Mouse (Mus musculus): ENCODE data around the gene Dnajc3.
"Not testable (repeated sequence)": the region's sequence is repeated elsewhere in the genome, so short reads cannot be mapped to it uniquely, and the experiment has no call there.

The Dnajc3 gene

DNA sequence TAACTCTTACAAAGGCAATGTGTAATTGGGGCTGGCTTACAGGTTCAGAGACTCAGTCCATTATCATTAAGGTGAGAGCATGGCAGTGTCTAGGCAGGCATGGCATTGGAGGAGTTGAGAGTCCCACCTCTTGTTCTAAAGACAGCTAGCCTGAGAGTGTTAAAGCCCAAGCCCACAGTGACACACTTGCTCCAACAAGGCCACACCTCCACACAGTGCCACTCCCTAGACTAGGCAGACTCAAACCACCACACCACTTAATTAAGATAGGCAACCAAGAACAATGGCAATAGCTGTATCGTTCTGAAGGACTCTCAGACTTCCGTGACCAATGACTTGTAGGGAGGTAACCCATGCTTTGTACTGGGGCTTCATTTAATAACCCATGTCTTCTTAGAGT is 7.0 kb upstream of the Dnajc3 start:
- no peak for DNase-seq (ENCODE audit: low spot score in 2 of 2)

DNA sequence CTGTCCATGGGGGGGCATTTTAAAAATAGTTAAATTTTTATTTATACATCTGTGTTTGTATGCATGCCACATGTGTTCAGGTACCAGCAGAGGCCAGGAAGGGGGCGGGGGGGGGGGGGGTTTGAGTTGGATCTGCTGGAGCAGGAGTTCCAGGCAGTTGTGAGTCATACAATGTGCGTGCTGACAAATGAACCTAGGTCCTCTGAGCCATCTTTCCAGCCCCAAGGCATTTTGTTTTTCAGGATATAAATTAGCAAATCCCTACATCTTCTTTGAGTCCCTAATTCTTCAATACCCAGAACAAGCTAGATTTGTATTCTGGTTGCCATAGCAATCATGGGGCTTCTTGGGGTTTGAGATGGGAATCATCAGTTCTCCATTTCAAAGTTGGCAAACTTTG is 6.6 kb upstream of the Dnajc3 start:
- no peak for DNase-seq (ENCODE audit: low spot score in 2 of 2)

DNA sequence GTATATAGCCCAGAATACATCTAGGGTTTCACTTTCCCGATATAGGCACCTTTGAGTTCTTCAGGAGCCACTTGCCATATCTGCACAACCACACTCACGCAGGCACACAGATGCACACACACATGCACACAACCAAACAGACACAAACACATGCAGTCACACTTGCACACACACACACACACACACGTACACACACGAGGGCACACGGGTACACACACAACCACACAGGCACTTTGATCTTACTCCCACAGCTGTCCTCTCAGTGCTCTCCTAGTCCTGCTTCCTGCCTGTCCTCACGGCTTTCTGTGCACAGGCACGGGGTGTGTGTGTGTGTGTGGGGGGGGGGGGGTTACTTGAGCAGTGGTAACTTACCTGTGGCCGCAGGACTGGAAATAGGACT is 4.8 kb upstream of the Dnajc3 start:
- no peak for DNase-seq (ENCODE audit: low spot score in 2 of 2)

DNA sequence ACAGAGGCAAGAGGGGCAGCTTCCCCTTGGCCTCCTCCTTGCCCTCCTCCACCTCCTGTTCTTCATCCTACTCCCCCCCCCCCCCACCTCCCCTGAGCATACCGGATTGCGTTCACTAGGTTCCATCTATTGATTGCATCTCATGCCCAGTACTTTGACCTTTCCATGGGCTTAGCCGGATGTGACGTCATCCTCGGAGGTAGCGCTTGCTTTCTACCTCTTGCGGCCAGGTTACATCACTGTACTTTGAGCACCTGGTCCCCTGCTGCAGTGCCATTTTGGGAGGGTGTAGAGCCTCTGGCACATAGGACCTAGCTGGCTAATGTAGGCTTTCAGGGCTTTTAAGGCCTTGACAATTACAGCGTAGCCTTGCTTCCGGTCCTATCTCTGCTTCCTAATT is 3.1 kb upstream of the Dnajc3 start:
- DNase-seq (ENCODE audit: low spot score in 2 of 2), result no peak

DNA sequence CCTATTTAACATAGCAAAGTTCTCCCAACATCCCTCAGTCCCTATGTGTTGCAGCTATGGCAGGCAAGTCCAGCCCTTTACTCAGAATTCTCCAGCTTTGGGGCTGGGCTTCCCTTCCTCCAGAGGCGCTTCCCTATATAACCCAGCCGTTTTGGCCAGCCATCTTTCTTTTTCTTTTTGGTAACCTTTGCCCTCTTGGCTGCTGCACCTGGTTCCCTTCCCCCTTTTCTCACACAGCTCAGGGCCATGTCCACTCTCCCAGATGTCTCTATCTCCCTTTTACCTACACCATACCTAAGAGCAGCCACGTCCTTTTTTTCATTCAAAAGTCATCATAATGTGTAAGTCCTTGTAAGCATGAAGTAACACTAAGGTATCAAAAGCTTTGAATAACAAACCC is 1.5 kb upstream of the Dnajc3 start:
- no peak for DNase-seq (ENCODE audit: low spot score in 2 of 2)

DNA sequence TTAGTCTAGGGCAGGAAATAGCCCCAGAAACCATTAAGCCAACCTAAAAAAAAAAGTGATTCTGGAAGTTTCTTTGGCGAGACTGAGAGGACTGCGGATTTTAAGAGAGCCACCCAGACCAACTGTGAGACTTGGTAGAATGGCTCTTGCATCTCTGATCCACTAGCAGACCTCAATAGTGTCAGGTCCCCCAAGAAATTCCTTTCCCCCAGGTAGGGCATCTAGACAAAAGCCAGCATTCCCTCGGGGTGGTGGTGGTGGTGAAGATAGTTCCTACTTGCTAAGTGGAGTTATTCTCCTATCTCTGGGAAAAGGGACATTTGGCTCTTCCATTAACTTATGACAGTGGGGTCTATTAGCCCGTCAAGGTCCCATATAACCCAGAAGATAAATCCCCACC is 824 bp upstream of the Dnajc3 start:
- no peak for DNase-seq (ENCODE audit: low spot score in 2 of 2)

DNA sequence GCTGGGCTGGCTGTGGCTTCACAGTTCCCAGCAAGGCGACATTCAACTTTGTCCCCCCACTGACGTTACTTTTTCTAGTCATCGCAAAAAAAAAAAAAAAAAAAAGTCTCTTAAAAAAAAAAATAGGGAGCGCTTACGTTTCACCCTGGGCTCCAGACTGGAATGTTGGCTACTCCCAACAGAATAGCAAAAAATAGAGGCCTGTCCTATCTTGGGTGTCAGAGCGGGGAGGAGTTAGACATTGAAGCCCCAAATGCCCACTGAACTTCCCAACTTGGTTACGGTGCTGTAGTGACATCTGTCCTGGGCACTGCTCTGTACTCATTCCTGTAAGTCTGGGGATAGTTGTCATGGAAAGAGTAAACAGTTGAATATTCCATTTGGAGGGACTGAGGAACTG is 775 bp downstream of the Dnajc3 start:
- DNase-seq (ENCODE audit: low spot score in 2 of 2), result no peak

DNA sequence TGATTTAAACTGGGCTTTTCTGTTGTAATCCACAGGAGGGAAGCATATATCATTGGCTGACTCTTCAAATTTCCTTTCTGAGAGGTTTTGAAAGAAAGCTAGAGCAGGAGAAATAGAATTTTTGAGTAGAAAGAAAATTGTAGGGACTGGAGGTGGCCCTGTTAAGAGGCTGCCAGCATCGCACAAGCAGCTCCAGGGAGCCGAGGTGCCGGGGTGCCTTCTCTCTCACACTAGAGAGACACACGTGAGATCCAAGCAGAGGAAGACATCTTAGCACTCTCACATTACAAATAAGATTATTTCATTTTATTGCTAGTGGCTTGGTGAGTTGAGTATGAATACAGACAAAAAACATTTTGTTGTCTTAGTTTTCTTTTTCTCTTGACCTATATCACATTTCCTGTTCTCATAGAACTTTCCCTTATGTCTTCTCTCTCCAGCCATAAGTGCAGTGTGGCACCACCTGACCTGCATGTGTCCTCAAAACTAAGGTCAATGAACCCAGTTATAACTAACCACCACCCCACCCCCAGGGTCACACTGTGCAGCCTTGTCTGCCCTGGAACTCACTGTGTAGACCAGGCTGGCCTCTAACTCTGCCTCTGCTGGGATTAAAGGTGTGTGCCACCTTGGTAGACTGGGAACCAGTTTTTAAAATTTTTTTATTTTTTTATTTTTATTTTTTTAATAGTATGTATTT is 3.2 kb downstream of the Dnajc3 start:
- DNase-seq (ENCODE audit: low spot score in 2 of 2), result no peak

DNA sequence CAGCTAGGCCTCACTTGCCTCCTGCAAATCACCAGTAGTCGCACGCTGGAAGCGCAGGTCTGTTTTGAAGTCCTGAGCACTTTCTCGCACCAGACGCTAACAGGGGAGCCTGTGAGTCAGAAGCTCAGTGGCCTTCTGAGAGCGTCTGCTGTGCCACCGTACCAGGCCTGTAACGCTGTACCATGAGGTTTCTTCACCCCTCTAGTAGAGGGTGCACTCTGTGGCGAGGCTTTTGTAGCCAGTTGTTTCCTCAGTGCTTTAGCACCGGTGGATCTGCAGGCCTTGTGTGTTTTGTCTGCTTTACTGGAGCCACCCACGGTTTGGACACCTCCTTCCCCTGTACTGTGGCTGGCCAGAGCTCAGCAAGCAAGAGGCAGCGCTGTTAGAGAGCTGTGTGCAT is 4.3 kb downstream of the Dnajc3 start:
- no peak for DNase-seq (ENCODE audit: low spot score in 2 of 2)

DNA sequence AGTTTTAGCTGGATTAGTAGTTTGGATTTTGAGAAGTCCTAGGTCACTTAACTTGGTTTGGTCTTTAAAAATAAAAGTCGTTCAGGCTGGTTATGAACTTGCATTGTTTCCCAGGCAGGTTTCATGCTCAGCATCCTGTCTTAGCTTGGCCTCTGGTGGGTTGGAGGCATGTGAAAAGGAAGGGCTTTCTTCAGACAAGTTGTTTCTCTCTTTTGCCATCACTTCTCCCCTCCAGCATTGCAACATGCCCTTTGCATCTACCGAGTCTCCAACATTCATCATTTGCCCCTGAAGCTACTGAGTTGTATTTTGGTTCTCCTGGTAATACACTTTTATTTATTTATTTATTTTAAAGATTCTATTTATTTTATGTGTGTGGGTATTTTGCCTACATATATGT is 6.9 kb downstream of the Dnajc3 start:
- DNase-seq (ENCODE audit: low spot score in 2 of 2), result no peak

DNA sequence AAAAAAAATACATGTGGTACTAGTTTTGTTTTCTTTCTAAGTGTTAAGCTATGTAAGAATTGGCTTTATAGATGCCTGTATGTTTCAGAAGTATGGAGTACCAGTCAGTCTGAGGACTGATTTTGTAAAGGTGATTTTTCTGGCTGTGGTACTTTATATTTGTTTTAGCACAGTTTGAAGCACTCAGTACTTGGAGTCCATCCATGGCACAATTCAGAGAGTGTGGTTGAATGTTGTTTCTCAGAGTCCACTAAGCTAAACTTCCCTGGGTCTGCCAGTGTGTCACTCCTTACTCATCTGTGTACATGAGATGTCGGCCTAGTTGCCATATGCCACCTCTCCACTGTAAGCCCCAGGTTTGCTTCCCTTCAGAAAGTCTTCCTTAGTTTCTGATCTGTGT is 11.1 kb downstream of the Dnajc3 start:
- no peak for DNase-seq (ENCODE audit: low spot score in 2 of 2)

DNA sequence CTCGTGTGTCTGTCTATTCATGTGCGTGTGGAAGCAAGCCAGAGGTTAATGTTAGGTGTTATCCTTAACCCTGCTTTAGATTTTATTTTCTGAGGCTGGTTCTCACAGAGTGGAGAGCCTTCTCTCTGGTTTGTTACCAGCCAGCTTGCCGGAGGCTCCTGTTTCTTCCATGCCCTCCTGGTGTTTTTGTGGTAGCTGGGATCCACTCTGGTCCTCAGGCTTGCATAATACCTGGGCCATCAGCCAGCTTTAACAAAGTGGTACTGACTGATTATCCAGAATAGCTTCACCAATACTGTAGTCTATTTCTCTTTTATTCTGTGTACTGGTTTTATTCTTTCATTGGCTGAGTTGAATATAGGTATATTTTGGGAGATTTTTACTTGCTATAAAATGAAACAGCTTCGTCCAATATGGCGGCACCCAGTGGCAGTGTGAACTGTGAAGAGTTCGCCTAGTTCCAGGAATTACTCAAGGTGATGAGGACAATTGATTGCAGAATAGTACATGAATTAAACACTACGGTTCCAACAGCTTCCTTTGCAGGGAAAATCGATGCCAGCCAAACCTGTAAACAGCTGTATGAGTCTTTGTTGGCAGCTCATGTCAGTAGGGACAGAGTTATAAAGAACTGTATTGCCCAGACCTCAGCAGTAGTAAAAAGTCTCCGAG is 14.3 kb downstream of the Dnajc3 start:
- DNase-seq (ENCODE audit: low spot score in 2 of 2), result no peak

DNA sequence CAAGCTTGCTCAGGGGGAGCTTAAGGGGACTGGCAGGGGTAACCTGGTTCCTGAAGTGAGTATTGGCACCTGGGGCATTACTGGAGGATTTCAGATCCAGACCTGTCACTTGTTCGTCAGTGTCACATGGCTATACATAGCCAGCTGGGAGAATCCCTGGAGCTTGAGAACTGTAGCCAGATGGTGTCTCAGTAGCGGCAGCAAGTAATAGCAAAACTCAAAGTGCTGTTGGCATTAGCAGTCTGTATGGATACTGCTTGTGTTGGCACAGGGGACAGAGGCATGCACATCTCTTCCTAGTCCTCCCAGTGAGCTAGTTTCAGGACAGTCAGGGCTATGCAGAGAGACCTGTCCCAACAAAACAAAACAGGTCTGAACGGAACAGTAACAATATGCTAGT is 20.2 kb downstream of the Dnajc3 start:
- no peak for DNase-seq (ENCODE audit: low spot score in 2 of 2)

DNA sequence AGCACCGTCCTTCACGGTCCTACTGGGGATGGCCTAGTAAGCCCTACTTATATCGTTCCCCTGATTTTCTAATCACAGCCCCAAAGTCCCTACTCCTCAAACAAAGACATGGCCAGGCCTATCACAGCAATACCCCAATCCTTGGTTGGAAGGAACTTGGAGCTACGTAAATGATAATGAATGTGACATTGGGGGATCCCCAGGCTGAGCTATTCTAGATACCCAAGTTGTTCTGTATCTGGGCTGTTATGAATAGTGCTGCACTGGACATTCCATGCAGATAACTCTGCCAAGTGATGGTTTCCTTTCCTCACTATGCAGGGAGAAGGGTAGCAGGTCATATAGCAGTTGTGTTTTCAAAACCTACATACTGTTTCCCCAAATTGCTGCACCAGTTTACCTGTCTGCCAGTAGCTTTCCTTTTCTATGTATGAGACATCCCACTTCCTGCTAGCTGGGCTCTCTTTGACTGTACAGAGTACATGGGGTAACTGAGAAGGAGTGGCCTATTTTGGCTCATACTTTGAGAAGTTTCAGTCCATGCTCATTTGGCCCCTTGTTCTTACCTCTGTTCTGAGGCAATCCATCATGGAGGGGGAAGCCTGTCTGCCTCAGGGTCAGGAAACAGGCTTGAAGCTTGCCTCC is 27.7 kb downstream of the Dnajc3 start:
- DNase-seq (ENCODE audit: low spot score in 2 of 2), result no peak

DNA sequence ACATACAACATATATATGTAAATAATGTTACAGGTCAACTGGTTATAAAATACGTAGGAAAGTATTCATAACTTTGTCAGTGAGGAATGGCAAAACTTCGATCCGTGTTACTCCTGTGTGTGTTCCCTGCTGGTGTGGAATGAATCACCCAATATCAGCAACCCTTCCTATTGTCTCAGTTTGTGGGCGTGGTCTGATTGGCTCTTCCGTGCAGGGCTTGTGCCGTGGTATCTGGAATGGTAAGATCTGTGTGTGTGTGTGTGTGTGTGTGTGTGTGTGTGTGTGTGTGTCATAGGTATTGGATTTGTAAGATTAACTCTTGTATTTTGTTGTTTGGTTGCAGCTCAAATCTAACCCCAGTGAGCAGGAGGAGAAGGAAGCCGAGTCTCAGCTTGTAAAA is 29.9 kb downstream of the Dnajc3 start:
- DNase-seq (ENCODE audit: low spot score in 2 of 2), result no peak

DNA sequence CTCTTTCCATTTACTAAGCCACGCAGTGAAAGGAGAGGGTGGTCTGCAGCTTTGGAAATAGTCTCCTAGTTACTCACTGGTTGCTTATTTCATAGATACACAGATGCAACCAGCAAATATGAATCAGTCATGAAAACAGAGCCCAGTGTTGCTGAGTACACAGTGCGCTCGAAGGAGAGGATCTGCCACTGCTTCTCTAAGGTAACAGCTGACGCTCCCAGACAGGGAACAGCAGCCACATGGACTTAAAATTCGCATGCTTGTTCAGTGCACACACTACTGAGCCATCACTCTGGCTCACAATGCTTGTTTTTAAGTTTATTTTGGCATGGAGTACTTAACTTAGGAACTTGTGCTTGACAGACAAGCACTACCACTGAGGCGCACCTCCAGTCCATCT is 34.5 kb downstream of the Dnajc3 start:
- no peak for DNase-seq (ENCODE audit: low spot score in 2 of 2)

DNA sequence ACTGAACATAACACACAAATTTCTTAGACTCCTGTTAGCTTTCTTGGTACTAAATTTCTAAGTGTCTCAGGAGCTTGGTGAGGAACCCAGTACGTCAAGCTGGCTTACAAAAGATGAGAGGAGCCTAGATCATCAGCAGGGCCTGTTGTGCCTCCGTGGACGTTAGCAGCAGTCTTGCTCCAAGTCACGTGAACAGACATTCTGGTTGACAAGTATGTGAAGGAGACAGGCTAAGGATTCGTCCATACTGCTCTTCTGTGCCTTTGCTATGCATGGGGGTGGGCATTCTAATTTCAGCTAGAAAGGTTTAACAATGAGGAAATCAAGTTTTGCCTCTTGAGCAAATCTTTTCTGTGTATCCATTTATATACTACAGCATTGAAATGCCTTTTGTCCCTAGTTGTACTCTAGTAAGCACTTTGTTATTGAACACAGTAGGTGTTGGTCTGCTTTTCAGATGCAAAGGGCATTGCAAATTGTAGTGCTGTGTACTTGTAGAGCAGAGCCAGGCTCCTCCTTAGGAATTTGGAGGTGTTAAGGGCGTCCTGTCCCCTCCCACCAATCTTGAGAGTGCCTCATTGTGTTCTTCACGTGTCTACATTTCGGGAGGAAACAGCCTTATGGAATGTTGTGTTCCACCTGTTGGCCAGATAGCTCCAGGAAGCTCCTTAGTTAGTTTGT is 39.5 kb downstream of the Dnajc3 start:
- no peak for DNase-seq (ENCODE audit: low spot score in 2 of 2)

DNA sequence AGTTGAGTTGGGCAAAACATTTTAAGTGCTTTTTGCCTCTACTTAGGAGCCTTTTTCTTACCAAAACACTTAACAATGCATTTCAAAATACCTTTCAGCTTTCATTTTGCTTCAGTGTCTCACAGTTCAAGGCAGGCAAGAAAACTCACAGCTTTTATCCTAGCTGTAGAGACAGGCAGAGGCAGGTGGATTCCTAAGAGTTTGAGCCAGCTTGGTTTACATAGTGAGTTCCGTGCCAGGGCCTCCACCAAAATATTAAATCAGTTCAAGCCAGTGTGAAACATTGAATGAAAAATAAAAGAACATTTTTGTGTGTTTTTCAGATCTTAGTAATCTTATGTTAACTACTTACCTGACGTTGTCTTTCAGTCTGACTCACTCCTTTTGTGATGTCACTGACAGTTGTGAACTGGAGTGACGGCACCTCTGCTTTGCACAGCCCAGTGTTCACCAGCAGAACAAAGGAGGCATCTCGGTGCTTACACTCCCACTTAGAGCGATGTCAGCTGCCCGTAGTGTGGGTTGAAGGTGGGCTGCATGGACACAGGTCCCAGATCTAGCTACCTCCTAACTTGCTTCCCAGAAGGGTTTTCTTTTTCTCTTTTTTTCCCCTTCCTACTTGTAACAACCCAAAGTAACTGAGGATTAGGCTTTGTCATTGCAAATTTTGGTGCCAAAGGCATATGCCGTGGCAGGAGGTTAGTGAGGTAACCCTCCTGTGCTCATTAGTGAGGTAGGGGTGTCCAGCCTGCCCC is 42.0 kb downstream of the Dnajc3 start:
- DNase-seq (ENCODE audit: low spot score in 2 of 2), result no peak

DNA sequence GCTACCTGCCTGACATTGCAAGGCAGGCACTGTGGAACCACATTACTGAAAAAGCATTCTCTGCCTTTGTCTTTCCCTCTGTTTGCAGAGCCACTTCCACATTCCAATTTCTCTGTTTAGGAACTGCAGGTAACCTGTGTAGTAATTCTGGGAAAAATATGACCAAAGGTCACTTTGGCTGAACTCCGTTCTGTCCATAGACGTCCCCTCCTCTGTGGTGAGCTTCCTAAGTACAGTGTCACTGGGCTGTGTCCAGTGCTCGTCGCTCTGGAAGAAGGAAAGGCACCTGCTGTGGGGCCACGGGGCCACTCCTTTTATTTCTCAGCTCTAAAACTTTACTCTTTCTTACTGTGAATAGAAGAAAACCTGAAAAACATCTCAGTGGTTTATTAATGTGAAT is 42.6 kb downstream of the Dnajc3 start:
- no peak for DNase-seq (ENCODE audit: low spot score in 2 of 2)

DNA sequence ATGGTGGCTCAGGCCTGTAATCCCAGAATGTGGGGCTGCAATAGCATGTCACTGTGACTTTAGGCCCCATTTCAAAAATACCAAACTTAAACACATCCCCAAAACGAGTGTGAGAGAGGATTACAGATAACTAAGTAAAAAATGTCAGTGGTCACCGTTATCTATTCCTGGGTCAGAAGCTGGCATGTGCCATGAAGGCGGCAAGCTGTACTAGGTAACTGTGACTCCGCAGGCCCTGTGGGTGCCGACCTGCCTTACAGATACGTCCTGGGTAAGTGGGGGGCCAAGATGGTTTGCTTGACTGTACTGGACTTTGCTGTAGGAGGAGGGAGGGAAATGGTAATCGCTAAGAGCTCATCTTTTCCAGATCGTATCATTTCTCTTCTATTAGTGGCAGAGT is 43.1 kb downstream of the Dnajc3 start:
- no peak for DNase-seq (ENCODE audit: low spot score in 2 of 2)

DNA sequence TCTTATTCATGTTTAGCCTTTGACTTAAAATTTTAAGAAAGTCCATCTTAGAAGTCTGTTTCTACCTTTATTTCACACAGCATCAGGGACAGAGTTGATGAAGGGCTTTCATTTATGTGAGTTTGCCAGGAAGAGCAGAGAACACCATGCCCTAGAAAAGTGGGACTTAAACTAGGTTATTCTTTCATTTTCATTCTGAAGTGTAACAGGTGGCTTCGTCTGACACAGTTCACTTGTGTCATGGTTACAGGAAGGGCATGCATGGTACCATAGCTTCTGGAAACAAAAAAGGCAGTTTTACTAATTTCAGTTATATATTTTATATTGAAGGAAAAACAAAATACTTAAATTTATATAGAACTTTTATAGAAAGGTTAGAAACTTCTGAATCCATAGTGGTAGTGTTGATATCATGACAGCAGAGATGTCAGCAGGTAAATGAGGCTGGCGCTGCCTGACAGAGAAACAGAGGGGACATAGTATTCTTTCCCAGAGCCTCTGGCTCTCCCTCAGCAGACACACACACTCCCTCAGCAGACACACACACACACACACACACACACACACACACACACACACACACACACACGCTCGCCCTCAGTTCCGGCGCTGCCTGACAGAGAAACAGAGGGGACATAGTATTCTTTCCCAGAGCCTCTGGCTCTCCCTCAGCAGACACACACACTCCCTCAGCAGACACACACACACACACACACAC is 44.1 kb downstream of the Dnajc3 start:
- not testable (repeated sequence) for DNase-seq (ENCODE audit: low spot score in 2 of 2)

All from right cerebral cortex, postnatal 36 days (tissue).